22 mouse cellular contexts compared by ENCODE assay signal in genomic region chr11:14380572-14380958, GRCm38 (mm10).
DNase-seq lines count a peak whose midpoint lies in the region; ATAC-seq and TF ChIP-seq lines count a peak whose summit lies in the region.
"Had no signal": no experiment of that assay in that cellular context is flagged by ENCODE, and none has a peak within 500 bp of the region (broad histone marks: within the 10 kb centered on the region; RNA-seq: fewer than 3 reads in every experiment).

No protein-coding gene starts in this region.

- H3K9ac ChIP-seq in forebrain, embryonic 12.5 days = no peak overlapping the region
- no peak overlapping the region for H3K9ac ChIP-seq in hindbrain, embryonic 12.5 days
- no peak overlapping the region for H3K9ac ChIP-seq in hindbrain, postnatal 0 days (replicated peaks; ENCODE audit: low read length)
- no peak overlapping the region for H3K9ac ChIP-seq in hindbrain, embryonic 15.5 days
- no peak overlapping the region for H3K9ac ChIP-seq in neural tube, embryonic 15.5 days (replicated peaks)
- H3K9ac ChIP-seq: embryonic facial prominence, embryonic 15.5 days; heart, embryonic 15.5 days; intestine, embryonic 15.5 days had no signal

- H3K27me3 ChIP-seq in forebrain, embryonic 12.5 days = peaks cover 3% of the 10 kb centered on the region; the same call in 1 of the 2 replicates
- H3K27me3 ChIP-seq in forebrain, embryonic 10.5 days (ENCODE audit: poor library complexity, severe bottlenecking) = no peaks in the 10 kb centered on the region
- H3K27me3 ChIP-seq in hindbrain, embryonic 12.5 days = no peaks in the 10 kb centered on the region
- H3K27me3 ChIP-seq in hindbrain, postnatal 0 days (ENCODE audit: insufficient read depth, low read length) = no peaks in the 10 kb centered on the region
- no peaks in the 10 kb centered on the region for H3K27me3 ChIP-seq in hindbrain, embryonic 15.5 days
- no peaks in the 10 kb centered on the region for H3K27me3 ChIP-seq in neural tube, embryonic 15.5 days (replicated peaks)
- H3K27me3 ChIP-seq: embryonic facial prominence, embryonic 15.5 days; heart, embryonic 15.5 days; intestine, embryonic 15.5 days had no signal

- DNase-seq in forebrain, embryonic 10.5 days (ENCODE audit: extremely low spot score, low spot score) = no peak
- DNase-seq in hindbrain, postnatal 0 days (ENCODE audit: low spot score) = no peak
- DNase-seq in adrenal gland, postnatal 36 days = no peak
- DNase-seq: adrenal gland, adult 8-10 months; B cell, adult 2 months; cerebellum, adult 11 months; cerebellum, adult 8-10 months; cerebellum, postnatal 14 days; gastrocnemius, postnatal 10 days; heart, adult 18-20 months; heart, postnatal 14 days had no signal

- H3K4me3 ChIP-seq in forebrain, embryonic 12.5 days (replicated peaks) = no peak overlapping the region
- H3K4me3 ChIP-seq in forebrain, embryonic 10.5 days = no peak overlapping the region
- no peak overlapping the region for H3K4me3 ChIP-seq in hindbrain, embryonic 12.5 days
- no peak overlapping the region for H3K4me3 ChIP-seq in hindbrain, postnatal 0 days (ENCODE audit: low read length)
- H3K4me3 ChIP-seq in hindbrain, embryonic 15.5 days = no peak overlapping the region
- no peak overlapping the region for H3K4me3 ChIP-seq in neural tube, embryonic 15.5 days (replicated peaks)
- H3K4me3 ChIP-seq: embryonic facial prominence, embryonic 15.5 days; erythroblast, embryonic 14.5 days; heart, embryonic 10.5 days; heart, embryonic 15.5 days; intestine, embryonic 15.5 days had no signal

- H3K4me2 ChIP-seq in forebrain, embryonic 12.5 days = no peak overlapping the region
- H3K4me2 ChIP-seq in hindbrain, embryonic 12.5 days (replicated peaks) = no peak overlapping the region
- no peak overlapping the region for H3K4me2 ChIP-seq in hindbrain, postnatal 0 days (ENCODE audit: low read depth, low read length)
- H3K4me2 ChIP-seq in hindbrain, embryonic 15.5 days = no peak overlapping the region
- H3K4me2 ChIP-seq in neural tube, embryonic 15.5 days = no peak overlapping the region
- H3K4me2 ChIP-seq: embryonic facial prominence, embryonic 15.5 days; heart, embryonic 15.5 days; intestine, embryonic 15.5 days had no signal

- H3K27ac ChIP-seq in forebrain, embryonic 12.5 days = no peak overlapping the region
- no peak overlapping the region for H3K27ac ChIP-seq in forebrain, embryonic 10.5 days
- H3K27ac ChIP-seq in hindbrain, embryonic 12.5 days = no peak overlapping the region
- H3K27ac ChIP-seq in hindbrain, postnatal 0 days = no peak overlapping the region
- no peak overlapping the region for H3K27ac ChIP-seq in hindbrain, embryonic 15.5 days (replicated peaks)
- H3K27ac ChIP-seq in neural tube, embryonic 15.5 days (replicated peaks) = no peak overlapping the region
- H3K27ac ChIP-seq: embryonic facial prominence, embryonic 15.5 days; heart, embryonic 10.5 days; heart, embryonic 15.5 days; intestine, embryonic 15.5 days had no signal

- peaks cover 10% of the 10 kb centered on the region for H3K4me1 ChIP-seq in forebrain, embryonic 12.5 days
- peaks cover 21% of the 10 kb centered on the region for H3K4me1 ChIP-seq in forebrain, embryonic 10.5 days
- H3K4me1 ChIP-seq in hindbrain, embryonic 12.5 days = no peaks in the 10 kb centered on the region; the same call in 1 of the 2 replicates
- H3K4me1 ChIP-seq in hindbrain, postnatal 0 days (ENCODE audit: insufficient read depth, low read length) = no peaks in the 10 kb centered on the region
- H3K4me1 ChIP-seq in hindbrain, embryonic 15.5 days (replicated peaks) = peaks cover 6% of the 10 kb centered on the region
- peaks cover 6% of the 10 kb centered on the region; the same call in 1 of the 2 replicates for H3K4me1 ChIP-seq in neural tube, embryonic 15.5 days
- H3K4me1 ChIP-seq: embryonic facial prominence, embryonic 15.5 days; heart, embryonic 10.5 days; heart, embryonic 15.5 days; intestine, embryonic 15.5 days had no signal

- ATAC-seq in forebrain, embryonic 12.5 days (ENCODE audit: low FRiP score) = peak; percentile 35; the same call in 1 of the 2 replicates
- ATAC-seq in hindbrain, embryonic 12.5 days (ENCODE audit: low FRiP score) = peak; percentile 65
- no peak for ATAC-seq in hindbrain, postnatal 0 days
- 0 out of 2 replicates have a peak, but pooled peaks have one; percentile 19 for ATAC-seq in hindbrain, embryonic 15.5 days (ENCODE audit: low FRiP score, low read depth)
- ATAC-seq in neural tube, embryonic 15.5 days (ENCODE audit: low FRiP score) = peak; percentile 54; the same call in 1 of the 2 replicates
- ATAC-seq: CD4-positive, CD25-positive, alpha-beta regulatory T cell, adult 4 months; intestine, embryonic 15.5 days had no signal

- TF ChIP-seq CTCF in hindbrain, postnatal 0 days (IDR thresholded peaks at IDR 0.05; ENCODE audit: low read depth) = no peak

- no peaks in the 10 kb centered on the region for H3K9me3 ChIP-seq in forebrain, embryonic 12.5 days
- no peaks in the 10 kb centered on the region for H3K9me3 ChIP-seq in forebrain, embryonic 10.5 days
- H3K9me3 ChIP-seq in hindbrain, embryonic 12.5 days (replicated peaks) = no peaks in the 10 kb centered on the region
- H3K9me3 ChIP-seq in hindbrain, postnatal 0 days (ENCODE audit: low read length) = no peaks in the 10 kb centered on the region
- H3K9me3 ChIP-seq in hindbrain, embryonic 15.5 days = no peaks in the 10 kb centered on the region
- H3K9me3 ChIP-seq in neural tube, embryonic 15.5 days (replicated peaks) = no peaks in the 10 kb centered on the region; the same call in 1 of the 2 replicates
- H3K9me3 ChIP-seq: embryonic facial prominence, embryonic 15.5 days; G1E; heart, embryonic 10.5 days; heart, embryonic 15.5 days; intestine, embryonic 15.5 days had no signal

- H3K36me3 ChIP-seq in forebrain, embryonic 12.5 days (replicated peaks) = no peaks in the 10 kb centered on the region
- no peaks in the 10 kb centered on the region for H3K36me3 ChIP-seq in forebrain, embryonic 10.5 days (replicated peaks)
- H3K36me3 ChIP-seq in hindbrain, embryonic 12.5 days = no peaks in the 10 kb centered on the region
- H3K36me3 ChIP-seq in hindbrain, postnatal 0 days (ENCODE audit: insufficient read depth, low read length) = no peaks in the 10 kb centered on the region
- no peaks in the 10 kb centered on the region for H3K36me3 ChIP-seq in hindbrain, embryonic 15.5 days
- H3K36me3 ChIP-seq in neural tube, embryonic 15.5 days = no peaks in the 10 kb centered on the region
- H3K36me3 ChIP-seq: embryonic facial prominence, embryonic 15.5 days; G1E; heart, embryonic 10.5 days; heart, embryonic 15.5 days; intestine, embryonic 15.5 days had no signal

- WGBS in forebrain, embryonic 12.5 days = 96% methylated on average over 1 of the region's 1 CpGs
- 85% methylated on average over 1 of the region's 1 CpGs for WGBS in forebrain, embryonic 10.5 days
- 100% methylated on average over 1 of the region's 1 CpGs for WGBS in hindbrain, embryonic 12.5 days
- WGBS in hindbrain, postnatal 0 days = 85% methylated on average over 1 of the region's 1 CpGs
- 69% methylated on average over 1 of the region's 1 CpGs for WGBS in hindbrain, embryonic 15.5 days
- WGBS in neural tube, embryonic 15.5 days = 41% methylated on average over 1 of the region's 1 CpGs
